Mouse (Mus musculus) gastrocnemius, postnatal 4 days (tissue): Measurements from ENCODE around the gene Mok. TPM values are rescaled to one million over a fixed set of nuclear protein-coding genes. Genes with fewer than 3 reads are reported as not detected.

Experiments used
- DNase-seq, 2 experiments: peaks; one replicate each; pipeline ENCODE4 v3.0.0; 2021 to 2022; ENCODE audit warnings: low spot score in 2 of 2, mixed read lengths in 2 of 2
- total RNA-seq, 2 experiments: library from RNA; stranded (reverse); gene quantifications; 2 replicates each; pipeline ENCODE4 v1.2.3; 2021

Mok gene
- total RNA-seq, 2 experiments from 2014 or later: 0.34 to 0.91 TPM

- DNase-seq: no peak
These were observed 27.6 kb downstream of the Mok start for GRCm38 (mm10) chr12:110813132-110813531.

- DNase-seq: no peak
These were observed 31.9 kb downstream of the Mok start for GRCm38 (mm10) chr12:110808848-110809247.

GRCm38 (mm10) chr12:110808430-110808829, 32.3 kb downstream of the Mok start:
- DNase-seq: no peak

- no peak for DNase-seq
These were observed 34.3 kb downstream of the Mok start for GRCm38 (mm10) chr12:110806301-110806970.

GRCm38 (mm10) chr12:110804261-110804660, 36.5 kb downstream of the Mok start:
- no peak for DNase-seq

GRCm38 (mm10) chr12:110802674-110803297, 38.0 kb downstream of the Mok start:
- no peak for DNase-seq

GRCm38 (mm10) chr12:110801876-110802464, 38.8 kb downstream of the Mok start:
- DNase-seq: no peak

GRCm38 (mm10) chr12:110799226-110799625, 41.5 kb downstream of the Mok start:
- DNase-seq: no peak

- no peak for DNase-seq
These were observed 42.8 kb downstream of the Mok start for GRCm38 (mm10) chr12:110797842-110798431.

- DNase-seq: no peak
These were observed 43.5 kb downstream of the Mok start for GRCm38 (mm10) chr12:110797202-110797601.

GRCm38 (mm10) chr12:110796748-110797147, 44.0 kb downstream of the Mok start:
- DNase-seq: no peak

GRCm38 (mm10) chr12:110795035-110795434, 45.7 kb downstream of the Mok start:
- DNase-seq: no peak

- no peak for DNase-seq
These were observed 49.7 kb downstream of the Mok start for GRCm38 (mm10) chr12:110791026-110791425.

GRCm38 (mm10) chr12:110790580-110790979, 50.2 kb downstream of the Mok start:
- no peak for DNase-seq

GRCm38 (mm10) chr12:110786243-110786642, 54.5 kb downstream of the Mok start:
- DNase-seq: no peak

- no peak for DNase-seq
These were observed 56.5 kb downstream of the Mok start for GRCm38 (mm10) chr12:110784211-110784610.

GRCm38 (mm10) chr12:110782278-110782677, 58.5 kb downstream of the Mok start:
- DNase-seq: no peak

GRCm38 (mm10) chr12:110781181-110781580, 59.6 kb downstream of the Mok start:
- DNase-seq: no peak

GRCm38 (mm10) chr12:110779296-110779695, 61.4 kb downstream of the Mok start:
- no peak for DNase-seq

GRCm38 (mm10) chr12:110777853-110778252, 62.9 kb downstream of the Mok start:
- DNase-seq: no peak

- DNase-seq: no peak
These were observed 64.9 kb downstream of the Mok start for GRCm38 (mm10) chr12:110775628-110776426.
